Mouse (Mus musculus) cerebellum, postnatal 25 days (tissue): Measurements from ENCODE around the gene Rab5if.
"Not testable (repeated sequence)": the region's sequence is repeated elsewhere in the genome, so short reads cannot be mapped to it uniquely, and the experiment has no call there.

Experiments used
- DNase-seq, 2 experiments: peaks; one replicate each; pipeline ENCODE4 v3.0.0; 2021; ENCODE audit warnings: mixed read lengths in 2 of 2

Rab5if gene

GRCm38 (mm10) chr2:156862772-156863486 is at the start of gene Rab5if:
Gene Rab5if, plus strand, starts transcription at chr2:156863128.
- DNase-seq: peak; percentile 99

GRCm38 (mm10) chr2:156814344-156814801 is 48.6 kb upstream of the Rab5if start:
- no peak for DNase-seq

- no peak for DNase-seq
Measured at GRCm38 (mm10) chr2:156814893-156815292, 48.0 kb upstream of the Rab5if start.

GRCm38 (mm10) chr2:156815412-156815811 is 47.5 kb upstream of the Rab5if start:
- DNase-seq: no peak

- DNase-seq: no peak
Measured at GRCm38 (mm10) chr2:156816116-156816515, 46.8 kb upstream of the Rab5if start.

- not testable (repeated sequence) for DNase-seq
Measured at GRCm38 (mm10) chr2:156825128-156825527, 37.8 kb upstream of the Rab5if start.

- no peak for DNase-seq
Measured at GRCm38 (mm10) chr2:156834336-156834735, 28.6 kb upstream of the Rab5if start.

- DNase-seq: no peak
Measured at GRCm38 (mm10) chr2:156838839-156839238, 24.1 kb upstream of the Rab5if start.

GRCm38 (mm10) chr2:156839319-156840191 is 23.4 kb upstream of the Rab5if start, which contains the start of gene Tgif2:
Gene Tgif2, plus strand, starts transcription at chr2:156840007.
- DNase-seq: peak in 1 of 2 experiments; percentile 22

- peak; percentile 20 to 25 for DNase-seq
Measured at GRCm38 (mm10) chr2:156840301-156841027, 22.5 kb upstream of the Rab5if start.

GRCm38 (mm10) chr2:156841028-156841840 is 21.7 kb upstream of the Rab5if start:
- DNase-seq: peak; percentile 20 to 26

GRCm38 (mm10) chr2:156841841-156842706 is 20.9 kb upstream of the Rab5if start:
- peak; percentile 58 to 74 for DNase-seq

- DNase-seq: no peak
Measured at GRCm38 (mm10) chr2:156842711-156843110, 20.2 kb upstream of the Rab5if start.

GRCm38 (mm10) chr2:156843331-156843730 is 19.6 kb upstream of the Rab5if start:
- peak in 1 of 2 experiments; percentile 41 for DNase-seq

- no peak for DNase-seq
Measured at GRCm38 (mm10) chr2:156844715-156845114, 18.2 kb upstream of the Rab5if start.

- no peak for DNase-seq
Measured at GRCm38 (mm10) chr2:156847653-156848052, 15.3 kb upstream of the Rab5if start.

- DNase-seq: no peak
Measured at GRCm38 (mm10) chr2:156848526-156849182, 14.3 kb upstream of the Rab5if start.

- DNase-seq: no peak
Measured at GRCm38 (mm10) chr2:156850505-156850904, 12.4 kb upstream of the Rab5if start.

- peak in 1 of 2 experiments; percentile 37 for DNase-seq
Measured at GRCm38 (mm10) chr2:156853584-156853983, 9.3 kb upstream of the Rab5if start.
